Mouse (Mus musculus) ES-Bruce4 (cell line): ENCODE data around the gene Aarsd1. TPM values are rescaled to one million over a fixed set of nuclear protein-coding genes. Genes with fewer than 3 reads are reported as not detected.
"Not testable (repeated sequence)": the region's sequence is repeated elsewhere in the genome, so short reads cannot be mapped to it uniquely, and the experiment has no call there.

Source experiments
- H3K27ac ChIP-seq: 2 replicates; pipeline ENCODE4 v1.5.1; 2012; ENCODE audit warnings: low read length, inconsistent platforms; ENCODE audit not compliant: insufficient read depth
- H3K27me3 ChIP-seq: 2 replicates; pipeline ENCODE4 v1.6.1; 2012; ENCODE audit warnings: mild to moderate bottlenecking, low read length, inconsistent platforms; ENCODE audit not compliant: control insufficient read depth, poor library complexity, insufficient read depth, severe bottlenecking
- H3K36me3 ChIP-seq: 2 replicates; pipeline ENCODE4 v1.6.1; 2012; ENCODE audit warnings: inconsistent platforms, mild to moderate bottlenecking, low read length, moderate library complexity; ENCODE audit not compliant: control insufficient read depth, poor library complexity, insufficient read depth, severe bottlenecking
- H3K4me1 ChIP-seq: one replicate; pipeline ENCODE4 v1.8.1; 2011; ENCODE audit warnings: low read length; ENCODE audit not compliant: control insufficient read depth, insufficient read depth
- H3K4me3 ChIP-seq: 2 replicates; pipeline ENCODE4 v1.5.1; 2011; ENCODE audit warnings: low read depth, mild to moderate bottlenecking, low read length
- H3K9ac ChIP-seq: 2 replicates; pipeline ENCODE4 v1.6.1; 2012; ENCODE audit warnings: low read depth, mild to moderate bottlenecking, inconsistent platforms; ENCODE audit not compliant: poor library complexity, severe bottlenecking
- H3K9me3 ChIP-seq: replicated peaks from 2 replicates; pipeline ENCODE4 v1.6.1; 2012; ENCODE audit warnings: mild to moderate bottlenecking, low read length, inconsistent platforms; ENCODE audit not compliant: control insufficient read depth, poor library complexity, insufficient read depth, severe bottlenecking
- CTCF ChIP-seq: IDR thresholded peaks from one replicate; pipeline ENCODE4 v1.8.1; 2011; ENCODE audit warnings: low read depth, low read length
- EP300 ChIP-seq: IDR thresholded peaks from 2 replicates; pipeline ENCODE4 v1.6.1; 2011; ENCODE audit warnings: low read depth, low read length; ENCODE audit not compliant: insufficient read depth
- POLR2A ChIP-seq: IDR thresholded peaks from one replicate; pipeline ENCODE4 v1.8.1; 2011; ENCODE audit warnings: low read length; ENCODE audit not compliant: insufficient read depth
- polyA plus RNA-seq: library from polyadenylated mRNA; stranded (reverse); fragments of >200 nt; gene quantifications from 2 replicates; pipeline ENCODE4 v1.2.4, GENCODE M21; 2011; ENCODE audit warnings: low read depth; ENCODE audit not compliant: missing spikeins, insufficient read depth, insufficient read length

Gene Aarsd1
- polyA plus RNA-seq, 1 experiment = 45.4 TPM

- H3K4me3 ChIP-seq = peak within 1 kb of the TSS; percentile 99
- TF ChIP-seq CTCF (peak; percentile 63), POLR2A (peak; percentile 42), EP300 (peak; percentile 60; the same call in 1 of the 2 replicates)
- H3K4me1 ChIP-seq = no peaks in the 10 kb centered on the region
- peak within 1 kb of the TSS; percentile 92 for H3K9ac ChIP-seq
- no peaks in the 10 kb centered on the region for H3K9me3 ChIP-seq
- no peaks in the 10 kb centered on the region for H3K27me3 ChIP-seq
- H3K27ac ChIP-seq = peak within 1 kb of the TSS; percentile 36
- H3K36me3 ChIP-seq = peaks cover 29% of the 10 kb centered on the region
Observed at GRCm38 (mm10) chr11:101442127-101442693, 24.8 kb upstream of the Aarsd1 start, which contains the start of gene Rpl27. Gene Rpl27, plus strand, starts transcription at chr11:101442298.

GRCm38 (mm10) chr11:101441450-101442126, 24.2 kb upstream of the Aarsd1 start:
- not testable (repeated sequence) for H3K9ac ChIP-seq, H3K27ac ChIP-seq, H3K27me3 ChIP-seq, H3K9me3 ChIP-seq, H3K4me1 ChIP-seq
- peaks cover 29% of the 10 kb centered on the region for H3K36me3 ChIP-seq
- H3K4me3 ChIP-seq = peak overlapping the region; percentile 40

GRCm38 (mm10) chr11:101438006-101438405, 20.6 kb upstream of the Aarsd1 start:
- H3K4me3 ChIP-seq, H3K36me3 ChIP-seq, H3K4me1 ChIP-seq, H3K9me3 ChIP-seq, H3K27me3 ChIP-seq, H3K9ac ChIP-seq, H3K27ac ChIP-seq: not testable (repeated sequence)

GRCm38 (mm10) chr11:101436916-101437315, 19.5 kb upstream of the Aarsd1 start:
- Histone ChIP-seq H3K4me3 (no peak overlapping the region), H3K9me3 (no peaks in the 10 kb centered on the region), H3K36me3 (0 out of 2 replicates have a peak, but pooled peaks cover 2% of the 10 kb centered on the region), H3K4me1 (peaks cover 3% of the 10 kb centered on the region), H3K27ac (no peak overlapping the region), H3K27me3 (no peaks in the 10 kb centered on the region), H3K9ac (no peak overlapping the region)
- TF ChIP-seq EP300 (no peak), POLR2A (no peak), CTCF (no peak)

GRCm38 (mm10) chr11:101435831-101436230, 18.4 kb upstream of the Aarsd1 start:
- Histone ChIP-seq H3K4me1 (peaks cover 3% of the 10 kb centered on the region), H3K36me3 (0 out of 2 replicates have a peak, but pooled peaks cover 2% of the 10 kb centered on the region), H3K27me3 (no peaks in the 10 kb centered on the region), H3K9ac (no peak overlapping the region), H3K4me3 (no peak overlapping the region), H3K27ac (no peak overlapping the region), H3K9me3 (no peaks in the 10 kb centered on the region)
- TF ChIP-seq POLR2A (no peak), CTCF (no peak), EP300 (no peak)

GRCm38 (mm10) chr11:101433396-101433795, 16.0 kb upstream of the Aarsd1 start:
- Histone ChIP-seq H3K9me3 (no peaks in the 10 kb centered on the region), H3K4me3 (no peak overlapping the region), H3K36me3 (0 out of 2 replicates have a peak, but pooled peaks cover 2% of the 10 kb centered on the region), H3K27me3 (no peaks in the 10 kb centered on the region), H3K4me1 (peaks cover 3% of the 10 kb centered on the region), H3K9ac (no peak overlapping the region), H3K27ac (no peak overlapping the region)
- no peak for TF ChIP-seq CTCF
- TF ChIP-seq EP300 = no peak
- TF ChIP-seq POLR2A = no peak
